Mouse (Mus musculus): ENCODE data around the gene Taf1c.

DNA sequence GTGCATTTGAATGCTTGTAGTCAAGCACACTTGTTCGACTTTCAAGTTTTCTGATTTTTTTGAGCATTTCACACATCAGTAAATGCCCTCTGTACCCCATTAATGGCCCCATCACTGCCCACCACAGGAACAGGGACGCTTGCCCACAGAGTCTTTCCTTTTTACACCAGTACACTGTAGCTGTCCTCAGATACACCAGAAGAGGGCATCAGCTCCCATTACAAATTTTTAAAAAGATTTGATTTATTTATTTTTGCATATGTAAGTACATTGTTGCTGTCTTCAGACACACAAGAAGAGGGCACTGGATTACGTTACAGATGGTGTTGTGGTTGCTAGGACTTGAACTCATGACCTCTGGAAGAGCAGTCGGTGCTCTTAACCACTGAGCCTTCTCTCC, 16.7 kb downstream of the Taf1c start:
- TF ChIP-seq TAL1 (IDR thresholded peaks at IDR 0.05; ENCODE audit: low read length) = no peak
- no peak for TF ChIP-seq GATA1 (IDR thresholded peaks at IDR 0.05; ENCODE audit: low read length)

All from erythroblast, embryonic 14.5 days (primary cell).